ENCODE assay signal across 7 mouse cellular contexts in the genomic region with DNA sequence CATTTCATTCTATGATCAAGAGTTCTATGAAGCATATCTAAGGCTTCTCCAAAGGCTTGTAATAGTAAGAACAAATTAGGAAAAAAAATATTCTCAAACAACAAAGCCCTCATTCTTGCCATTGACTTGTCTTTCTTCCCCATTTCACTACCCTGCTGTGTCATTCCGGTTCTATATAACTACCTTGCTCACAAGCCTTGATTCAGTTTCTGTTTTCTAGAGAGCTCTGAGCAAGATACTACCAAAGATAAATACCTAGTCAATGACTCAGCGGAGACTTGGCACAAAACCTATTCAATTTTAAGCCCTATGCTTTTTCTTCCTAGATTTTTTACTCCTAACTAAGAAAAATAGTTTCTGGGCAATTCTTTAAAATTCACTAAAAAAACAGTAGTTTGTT. TPM values are rescaled to one million over a fixed set of nuclear protein-coding genes. Genes with fewer than 3 reads are reported as not detected.
DNase-seq lines count a peak whose midpoint lies in the region; ATAC-seq and TF ChIP-seq lines count a peak whose summit lies in the region.
"Not testable (repeated sequence)": the region's sequence is repeated elsewhere in the genome, so short reads cannot be mapped to it uniquely, and the experiment has no call there.

No protein-coding gene starts in this region.

- H3K36me3 ChIP-seq in G1E (replicated peaks): not testable (repeated sequence)

- H3K4me3 ChIP-seq in G1E (ENCODE audit: low read depth, low read length): not testable (repeated sequence)

- TF ChIP-seq CTCF in G1E (IDR thresholded peaks at IDR 0.05; ENCODE audit: low read depth, low read length); Patski (IDR thresholded peaks at IDR 0.05): not testable (repeated sequence)

- CTCF ChIA-PET in Patski (lab: Charles Lee): not testable (repeated sequence)

- peak; percentile 66 for ATAC-seq in G1E (ENCODE audit: extremely low read depth, insufficient number of reproducible peaks, low FRiP score, poor library complexity, severe bottlenecking)
- ATAC-seq in Patski: peak; percentile 91
- ATAC-seq in common myeloid progenitor, adult 5-6 weeks (replicated peaks; ENCODE audit: low read depth, poor library complexity, severe bottlenecking): peak; percentile 92
- peak; percentile 69 for ATAC-seq in frontal cortex, adult (ENCODE audit: low TSS enrichment)
- peak; percentile 84 to 88 for ATAC-seq in hematopoietic stem cell, adult 5-6 weeks (replicated peaks in 1 of 2; ENCODE audit: insufficient read depth in 1 of 2, low FRiP score in 2 of 2, low TSS enrichment in 1 of 2, low read depth in 1 of 2, poor library complexity in 2 of 2, severe bottlenecking in 2 of 2)
- ATAC-seq in megakaryocyte progenitor cell, adult 5-6 weeks (replicated peaks; ENCODE audit: poor library complexity): peak; percentile 65
- ATAC-seq in megakaryocyte-erythroid progenitor cell, adult 5-6 weeks (replicated peaks; ENCODE audit: low FRiP score, low TSS enrichment, poor library complexity, severe bottlenecking): peak; percentile 68; the same call in 1 of the 2 replicates

- POLR2A ChIA-PET in Patski (lab: Charles Lee): not testable (repeated sequence)

- in situ Hi-C loops in Patski (cut with MboI; ENCODE audit: low pct_unique_long_range_greater_than_20kb): not testable (repeated sequence)

- not testable (repeated sequence) for DNase-seq in G1E (ENCODE audit: low spot score); Patski (ENCODE audit: low read depth, low spot score)

- not testable (repeated sequence) for H3K27me3 ChIP-seq in G1E (ENCODE audit: insufficient read depth, low read length); Patski

- not testable (repeated sequence) for H3K9me3 ChIP-seq in G1E (replicated peaks)

- H3K4me1 ChIP-seq in G1E (ENCODE audit: insufficient read depth, low read depth, low read length): not testable (repeated sequence)

RNA-seq across cellular contexts. Expression of a gene that starts 58.2 kb away (rescaled TPM):
- 103 and 109 TPM in 2 replicates for total RNA-seq in G1E (2014; fragmentation: Nextera tagmentation)
- total RNA-seq in G1E (2017): 314 and 347 TPM in 2 replicates
- polyA plus RNA-seq in G1E (2012): 13.7 and 23.9 TPM in 2 replicates
- polyA plus RNA-seq in Patski (2021): 1,013 TPM
- 332 and 475 TPM in 2 replicates for total RNA-seq in common myeloid progenitor, adult 5-6 weeks (2017)
- 315 and 474 TPM in 2 replicates for total RNA-seq in hematopoietic stem cell, adult 5-6 weeks (2017)
- total RNA-seq in megakaryocyte progenitor cell, adult 5-6 weeks (2015): 690 and 719 TPM in 2 replicates
- total RNA-seq in megakaryocyte progenitor cell, adult 5-6 weeks (2017): 382 and 561 TPM in 2 replicates
- total RNA-seq in megakaryocyte-erythroid progenitor cell, adult 5-6 weeks (2014; fragmentation: Nextera tagmentation): 526 and 547 TPM in 2 replicates
- total RNA-seq in megakaryocyte-erythroid progenitor cell, adult 5-6 weeks (2017): 358 and 362 TPM in 2 replicates

RNA-seq across cellular contexts. Expression of a gene that starts 58.5 kb away (rescaled TPM):
- total RNA-seq in G1E (2014; fragmentation: Nextera tagmentation) (99.4 and 116 TPM in 2 replicates), G1E (2017) (61.9 and 81.4 TPM in 2 replicates)
- polyA plus RNA-seq in G1E (2012) (22.9 and 28.8 TPM in 2 replicates), Patski (2021) (43.3 TPM)
- total RNA-seq in common myeloid progenitor, adult 5-6 weeks (2017): 146 and 162 TPM in 2 replicates
- 175 and 198 TPM in 2 replicates for total RNA-seq in hematopoietic stem cell, adult 5-6 weeks (2017)
- total RNA-seq in megakaryocyte progenitor cell, adult 5-6 weeks (2015): 90.8 and 105 TPM in 2 replicates
- total RNA-seq in megakaryocyte progenitor cell, adult 5-6 weeks (2017): 83.4 and 109 TPM in 2 replicates
- 88.7 and 115 TPM in 2 replicates for total RNA-seq in megakaryocyte-erythroid progenitor cell, adult 5-6 weeks (2014; fragmentation: Nextera tagmentation)
- 96.0 and 119 TPM in 2 replicates for total RNA-seq in megakaryocyte-erythroid progenitor cell, adult 5-6 weeks (2017)
